In the genomic region with DNA sequence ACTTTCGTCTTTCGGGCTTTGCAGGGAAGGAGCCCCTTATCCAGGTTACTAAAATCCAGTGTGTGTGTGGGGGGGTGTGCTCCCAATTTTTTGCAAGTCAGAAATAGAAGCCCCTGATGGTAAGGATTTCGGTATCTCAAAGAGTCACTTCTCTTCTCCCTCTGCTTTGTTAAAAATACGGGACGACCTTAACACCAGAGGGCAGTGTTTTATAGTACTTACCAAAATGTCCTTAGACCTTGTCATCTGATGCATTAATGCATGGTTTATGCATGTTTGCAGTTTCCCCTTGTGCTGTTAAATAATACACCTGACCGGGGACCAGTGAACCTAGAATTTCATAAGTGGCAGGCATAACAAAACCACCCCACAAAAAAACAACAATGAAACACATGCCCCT, we compare ENCODE assay signal across 9 mouse cellular contexts. TPM values are rescaled to one million over a fixed set of nuclear protein-coding genes. Genes with fewer than 3 reads are reported as not detected.
A peak's percentile ranks its signal among the peaks of the same experiment; 100 is the strongest.
DNase-seq lines count a peak whose midpoint lies in the region; ATAC-seq and TF ChIP-seq lines count a peak whose summit lies in the region.
"Had no signal": no experiment of that assay in that cellular context is flagged by ENCODE, and none has a peak within 500 bp of the region (broad histone marks: within the 10 kb centered on the region; RNA-seq: fewer than 3 reads in every experiment).

No protein-coding gene starts in this region.

- TF ChIP-seq EP300 in lung, postnatal 0 days (IDR thresholded peaks at IDR 0.05), result no peak

- H3K27ac ChIP-seq in heart, embryonic 11.5 days (ENCODE audit: low read depth, low read length), result no peak overlapping the region
- H3K27ac ChIP-seq in lung, postnatal 0 days (ENCODE audit: low read length), result no peak overlapping the region
- H3K27ac ChIP-seq: liver, embryonic 13.5 days had no signal

- H3K9me3 ChIP-seq in heart, embryonic 11.5 days (replicated peaks; ENCODE audit: control insufficient read depth, low read length), result no peaks in the 10 kb centered on the region
- no peaks in the 10 kb centered on the region for H3K9me3 ChIP-seq in lung, postnatal 0 days (ENCODE audit: low read length)
- H3K9me3 ChIP-seq: liver, embryonic 13.5 days had no signal

- 36% methylated on average over 6 of the region's 6 CpGs for WGBS in heart, embryonic 11.5 days (ENCODE audit: insufficient replicate concordance)
- WGBS in lung, postnatal 0 days, result 32% methylated on average over 6 of the region's 6 CpGs

- no peak overlapping the region for H3K4me3 ChIP-seq in heart, embryonic 11.5 days (ENCODE audit: low read depth, low read length)
- H3K4me3 ChIP-seq in lung, postnatal 0 days (ENCODE audit: low read depth, low read length), result no peak overlapping the region
- H3K4me3 ChIP-seq: liver, embryonic 13.5 days had no signal

- no peaks in the 10 kb centered on the region for H3K27me3 ChIP-seq in heart, embryonic 11.5 days (ENCODE audit: control insufficient read depth, insufficient read depth, low read length)
- no peaks in the 10 kb centered on the region for H3K27me3 ChIP-seq in lung, postnatal 0 days (replicated peaks; ENCODE audit: insufficient read depth, low read length)
- H3K27me3 ChIP-seq: liver, embryonic 13.5 days had no signal

- intact Hi-C loops in heart, postnatal 10 days (cut with DNase I), result loop anchor here (1.0 to 5.0 kb wide), 2 partner anchors 218 to 233 kb away; partner anchors contain the start of gene Kctd15

- peak; percentile 69 for TF ChIP-seq CTCF in lung, postnatal 0 days (IDR thresholded peaks at IDR 0.05)

- peak; percentile 14 to 21 for DNase-seq in heart, postnatal 10 days
- DNase-seq in lung, postnatal 0 days (ENCODE audit: low spot score), result peak; percentile 64
- no peak for DNase-seq in lung, adult 18-20 months
- DNase-seq in embryo, embryonic 10.5 days (ENCODE audit: low spot score), result peak; percentile 75
- peak; percentile 33 for DNase-seq in retina, postnatal 7 days (ENCODE audit: low read depth, low spot score)
- DNase-seq: liver, embryonic 13.5 days; thymus, postnatal 36 days had no signal

- no peaks in the 10 kb centered on the region for H3K36me3 ChIP-seq in heart, embryonic 11.5 days (ENCODE audit: control insufficient read depth, insufficient read depth, low read length)
- H3K36me3 ChIP-seq in lung, postnatal 0 days (ENCODE audit: insufficient read depth, low read length), result no peaks in the 10 kb centered on the region
- H3K36me3 ChIP-seq: liver, embryonic 13.5 days had no signal

- H3K9ac ChIP-seq in heart, embryonic 11.5 days (ENCODE audit: low read depth, low read length), result no peak overlapping the region
- no peak overlapping the region for H3K9ac ChIP-seq in lung, postnatal 0 days (replicated peaks; ENCODE audit: low read depth)
- H3K9ac ChIP-seq: liver, embryonic 13.5 days had no signal

- H3K4me1 ChIP-seq in heart, embryonic 11.5 days (ENCODE audit: control insufficient read depth, insufficient read depth, low read length), result no peaks in the 10 kb centered on the region
- H3K4me1 ChIP-seq in lung, postnatal 0 days (ENCODE audit: insufficient read depth, low read depth, low read length), result no peaks in the 10 kb centered on the region
- H3K4me1 ChIP-seq: liver, embryonic 13.5 days had no signal

- no peak for ATAC-seq in heart, embryonic 11.5 days (replicated peaks; ENCODE audit: insufficient number of reproducible peaks, low FRiP score, low TSS enrichment)
- ATAC-seq in lung, postnatal 0 days, result no peak
- ATAC-seq in monocyte, adult 5-6 weeks (replicated peaks; ENCODE audit: insufficient number of reproducible peaks, low FRiP score, low TSS enrichment, poor library complexity, severe bottlenecking), result no peak

- no peak overlapping the region for H3K4me2 ChIP-seq in heart, embryonic 11.5 days
- no peak overlapping the region for H3K4me2 ChIP-seq in lung, postnatal 0 days (replicated peaks; ENCODE audit: low read depth, low read length)
- H3K4me2 ChIP-seq: liver, embryonic 13.5 days had no signal

RNA-seq across cellular contexts. Expression of gene Lsm14a, which starts 45.8 kb away (rescaled TPM):
- total RNA-seq in heart, postnatal 10 days (2021), result 100 to 1,000 TPM in 1 of 2 experiments, 10 to 100 TPM in 1; 87.6 to 102 TPM
- polyA plus RNA-seq in heart, embryonic 11.5 days (2014; fragmentation: Nextera tagmentation; extraction: Ambion mirVana), result 41.7 and 46.4 TPM in 2 replicates
- 76.1 and 80.2 TPM in 2 replicates for polyA plus RNA-seq in lung, postnatal 0 days (2015; fragmentation: Nextera tagmentation; extraction: Ambion mirVana)
- total RNA-seq in monocyte, adult 5-6 weeks (2017), result 94.4 to 159 TPM (median 97.2 TPM) in 3 replicates

Comparison
In these comparisons a context has a peak if more than half of its experiments do, and no peak if none do; other contexts are left out.
1. DNase-seq: peak in heart, postnatal 10 days (2 of 2), lung, postnatal 0 days (single experiment), embryo, embryonic 10.5 days (single experiment) and retina, postnatal 7 days (single experiment); none in lung, adult 18-20 months (0 of 2).